In genomic region chr3:131320184-131320583, GRCm38 (mm10) we compare ENCODE assay signal across 9 mouse cellular contexts. TPM values are rescaled to one million over a fixed set of nuclear protein-coding genes. Genes with fewer than 3 reads are reported as not detected.
DNase-seq lines count a peak whose midpoint lies in the region; ATAC-seq and TF ChIP-seq lines count a peak whose summit lies in the region.
"Had no signal": no experiment of that assay in that cellular context is flagged by ENCODE, and none has a peak within 500 bp of the region (broad histone marks: within the 10 kb centered on the region; RNA-seq: fewer than 3 reads in every experiment).

No protein-coding gene starts in this region.

- H3K9ac ChIP-seq in CH12.LX (ENCODE audit: insufficient read depth, low read depth), result no peak overlapping the region
- no peak overlapping the region for H3K9ac ChIP-seq in heart, embryonic 15.5 days
- H3K9ac ChIP-seq: limb, embryonic 12.5 days had no signal

- dilution Hi-C loops in CH12.LX (cut with MboI; ENCODE audit: extremely low pct_ligation_motif_present, extremely low pct_unique_long_range_greater_than_20kb, low sequenced_read_pairs), result no loop called here

- no peaks in the 10 kb centered on the region for H3K9me3 ChIP-seq in CH12.LX (replicated peaks; ENCODE audit: low read length)
- no peaks in the 10 kb centered on the region for H3K9me3 ChIP-seq in heart, embryonic 15.5 days (replicated peaks)
- H3K9me3 ChIP-seq: limb, embryonic 12.5 days had no signal

- H3K36me3 ChIP-seq in CH12.LX (replicated peaks in 1 of 2; ENCODE audit: control insufficient read depth in 1 of 2, insufficient read depth in 1 of 2, low read length in 1 of 2), result no peaks in the 10 kb centered on the region
- H3K36me3 ChIP-seq in heart, embryonic 15.5 days, result no peaks in the 10 kb centered on the region
- H3K36me3 ChIP-seq: limb, embryonic 12.5 days had no signal

- no peak for TF ChIP-seq POLR2A in CH12.LX (IDR thresholded peaks at IDR 0.05; ENCODE audit: low read depth, low read length)

- ATAC-seq in heart, embryonic 15.5 days (replicated peaks; ENCODE audit: insufficient number of reproducible peaks, insufficient read depth, low FRiP score, low read depth), result no peak

- peak; percentile 82 for DNase-seq in CH12.LX (ENCODE audit: extremely low read depth)
- peak; percentile 70 for DNase-seq in adrenal gland, adult 8-10 months
- peak; percentile 87 for DNase-seq in embryo, embryonic 10.5 days (ENCODE audit: low spot score)
- peak; percentile 49 for DNase-seq in layer of hippocampus, adult 9-10 months (ENCODE audit: low spot score)
- peak; percentile 87 for DNase-seq in lung, postnatal 14 days
- peak; percentile 81 to 87 for DNase-seq in right cerebral cortex, adult 2 months (ENCODE audit: low spot score in 2 of 2)
- peak; percentile 83 for DNase-seq in urinary bladder, postnatal 14 days (ENCODE audit: low spot score)

- peak; percentile 62 to 94 for TF ChIP-seq CTCF in CH12.LX (conservative IDR thresholded peaks at IDR 0.05 in 1 of 2, IDR thresholded peaks at IDR 0.05 in 1 of 2; ENCODE audit: low read depth in 2 of 2, low read length in 2 of 2)

- H3K4me2 ChIP-seq in CH12.LX (ENCODE audit: insufficient read depth, low read depth, poor library complexity, severe bottlenecking), result peak overlapping the region; percentile 51; the same call in 1 of the 2 replicates
- peak overlapping the region; percentile 25; the same call in 1 of the 2 replicates for H3K4me2 ChIP-seq in heart, embryonic 15.5 days
- H3K4me2 ChIP-seq: limb, embryonic 12.5 days had no signal

- in situ Hi-C loops in CH12.LX (cut with MboI; ENCODE audit: low pct_ligation_motif_present, low pct_unique_long_range_greater_than_20kb, low sequenced_read_pairs), result no loop called here

- H3K27me3 ChIP-seq in CH12.LX (replicated peaks), result no peaks in the 10 kb centered on the region
- no peaks in the 10 kb centered on the region for H3K27me3 ChIP-seq in heart, embryonic 15.5 days

- no peak overlapping the region for H3K27ac ChIP-seq in CH12.LX (ENCODE audit: insufficient read depth, low read depth)
- H3K27ac ChIP-seq in heart, embryonic 15.5 days, result no peak overlapping the region
- H3K27ac ChIP-seq: limb, embryonic 12.5 days had no signal

- peak; percentile 89 for TF ChIP-seq RAD21 in CH12.LX (IDR thresholded peaks at IDR 0.05; ENCODE audit: low read depth, low read length)

- H3K79me2 ChIP-seq in CH12.LX (replicated peaks; ENCODE audit: control insufficient read depth, extremely low read depth, insufficient read depth, poor library complexity, severe bottlenecking), result no peaks in the 10 kb centered on the region

- TF ChIP-seq EP300 in CH12.LX (IDR thresholded peaks at IDR 0.05; ENCODE audit: low read length), result no peak

- WGBS in heart, embryonic 15.5 days, result 5% methylated on average over 3 of the region's 3 CpGs

- no peak overlapping the region for H3K4me3 ChIP-seq in CH12.LX (replicated peaks in 1 of 3; ENCODE audit: low read depth in 2 of 3, low read length in 2 of 3, poor library complexity in 1 of 3)
- H3K4me3 ChIP-seq in heart, embryonic 15.5 days, result no peak overlapping the region
- H3K4me3 ChIP-seq: limb, embryonic 12.5 days had no signal

- H3K4me1 ChIP-seq in CH12.LX (ENCODE audit: control insufficient read depth in 1 of 2, insufficient read depth in 2 of 2), result peaks cover 4 to 7% of the 10 kb centered on the region in 2 experiments; a peak in 3 of 4 replicates
- peaks cover 2% of the 10 kb centered on the region for H3K4me1 ChIP-seq in heart, embryonic 15.5 days (replicated peaks)

TF ChIP-seq in CH12.LX, 34 proteins besides CTCF, POLR2A, EP300 and RAD21:
- no peak for TF ChIP-seq HCFC1 (IDR thresholded peaks at IDR 0.05; ENCODE audit: low read depth, low read length)
- TF ChIP-seq NRF1 (IDR thresholded peaks at IDR 0.05; ENCODE audit: low read depth, low read length), result no peak
- TF ChIP-seq MAX (IDR thresholded peaks at IDR 0.05; ENCODE audit: low read length), result no peak
- no peak for TF ChIP-seq JUND (conservative IDR thresholded peaks at IDR 0.05; ENCODE audit: low read depth, low read length)
- no peak for TF ChIP-seq BHLHE40 (IDR thresholded peaks at IDR 0.05; ENCODE audit: low read depth, low read length)
- peak; percentile 35; the same call in 1 of the 2 replicates for TF ChIP-seq MEF2A (IDR thresholded peaks at IDR 0.05; ENCODE audit: borderline replicate concordance, low read depth, low read length)
- TF ChIP-seq ZNF384 (IDR thresholded peaks at IDR 0.05; ENCODE audit: low read depth, low read length), result no peak
- no peak for TF ChIP-seq GABPA (IDR thresholded peaks at IDR 0.05; ENCODE audit: insufficient replicate concordance, low read depth, low read length)
- TF ChIP-seq ZC3H11A (IDR thresholded peaks at IDR 0.05; ENCODE audit: low read depth, low read length), result peak; percentile 82
- no peak for TF ChIP-seq MXI1 (IDR thresholded peaks at IDR 0.05; ENCODE audit: low read depth, low read length)
- no peak for TF ChIP-seq E2F4 (IDR thresholded peaks at IDR 0.05; ENCODE audit: insufficient replicate concordance, low read depth, low read length)
- no peak for TF ChIP-seq UBTF (IDR thresholded peaks at IDR 0.05; ENCODE audit: low read depth, low read length)
- peak; percentile 89 for TF ChIP-seq SMC3 (IDR thresholded peaks at IDR 0.05; ENCODE audit: low read depth, low read length)
- no peak for TF ChIP-seq SIN3A (IDR thresholded peaks at IDR 0.05; ENCODE audit: low read length)
- TF ChIP-seq POLR2AphosphoS2 (IDR thresholded peaks at IDR 0.05; ENCODE audit: low read depth, low read length), result no peak
- no peak for TF ChIP-seq MAZ (IDR thresholded peaks at IDR 0.05; ENCODE audit: low read depth, low read length)
- TF ChIP-seq ELF1 (IDR thresholded peaks at IDR 0.05; ENCODE audit: low read depth, low read length), result no peak; the same call in 1 of the 2 replicates
- TF ChIP-seq ZKSCAN1 (IDR thresholded peaks at IDR 0.05; ENCODE audit: borderline replicate concordance, low read depth, low read length), result no peak
- no peak for TF ChIP-seq JUN (IDR thresholded peaks at IDR 0.05; ENCODE audit: insufficient read depth, low read depth, low read length)
- no peak for TF ChIP-seq MAFK (IDR thresholded peaks at IDR 0.05; ENCODE audit: insufficient replicate concordance, low read length)
- TF ChIP-seq TBP (conservative IDR thresholded peaks at IDR 0.05; ENCODE audit: low read depth, low read length), result no peak
- TF ChIP-seq USF2 (conservative IDR thresholded peaks at IDR 0.05; ENCODE audit: low read depth, low read length), result no peak
- TF ChIP-seq KAT2A (IDR thresholded peaks at IDR 0.05; ENCODE audit: insufficient replicate concordance, low read length), result 0 out of 2 replicates have a peak, but pooled peaks have one; percentile 25
- no peak for TF ChIP-seq RCOR1 (conservative IDR thresholded peaks at IDR 0.05; ENCODE audit: low read depth, low read length)
- peak; percentile 23; the same call in 1 of the 2 replicates for TF ChIP-seq IRF4 (IDR thresholded peaks at IDR 0.05; ENCODE audit: low read depth, low read length)
- peak; percentile 42; the same call in 1 of the 2 replicates for TF ChIP-seq NELFE (IDR thresholded peaks at IDR 0.05; ENCODE audit: low read depth, low read length)
- no peak for TF ChIP-seq MYC (IDR thresholded peaks at IDR 0.05; ENCODE audit: low read depth, low read length)
TF ChIP-seq in CH12.LX: peak in this region for 6.

RNA-seq across cellular contexts. Expression of gene Cyp2u1, which starts 17.2 kb away (rescaled TPM):
- total RNA-seq in CH12.LX (2012; rRNA removed) (1.3 and 2.0 TPM in 2 replicates), CH12.LX (2014; rRNA removed) (0.50 and 0.60 TPM in 2 replicates)
- 0.52 and 0.54 TPM in 2 replicates for polyA plus RNA-seq in CH12.LX (2012; ENCODE audit: insufficient read length, low read depth)
- 10 to 100 TPM; 11.6 to 19.1 (median 12.0) TPM for total RNA-seq in adrenal gland, adult 8-10 months (2022)
- 9.4 and 11.9 TPM in 2 replicates for polyA plus RNA-seq in heart, embryonic 15.5 days (2015; fragmentation: Nextera tagmentation; extraction: Ambion mirVana)

RNA-seq across cellular contexts. Expression of gene Hadh, which starts 48.3 kb away (rescaled TPM):
- 46.9 and 49.5 TPM in 2 replicates for total RNA-seq in CH12.LX (2012; rRNA removed)
- total RNA-seq in CH12.LX (2014; rRNA removed), result 41.0 and 42.3 TPM in 2 replicates
- 65.2 and 73.4 TPM in 2 replicates for polyA plus RNA-seq in CH12.LX (2012; ENCODE audit: insufficient read length, low read depth)
- 100 to 1,000 TPM; 375 to 489 (median 428) TPM for total RNA-seq in adrenal gland, adult 8-10 months (2022)
- 155 and 189 TPM in 2 replicates for polyA plus RNA-seq in heart, embryonic 15.5 days (2015; fragmentation: Nextera tagmentation; extraction: Ambion mirVana)

Comparison
In these comparisons a context has a peak if more than half of its experiments do, and no peak if none do; other contexts are left out.
1. RNA of gene Cyp2u1, which starts 17.2 kb away (total RNA-seq): 11.6 to 19.1 TPM in adrenal gland, adult 8-10 months; 0.50 to 2.0 TPM in CH12.LX; every median in the first group is over 4 times any median in the second.
2. RNA of gene Hadh, which starts 48.3 kb away (total RNA-seq): 375 to 489 TPM in adrenal gland, adult 8-10 months; 41.0 to 49.5 TPM in CH12.LX; every median in the first group is over 4 times any median in the second.
3. Peak in every context shown above with its lines, with median percentiles within 50 percentile points of each other: DNase-seq.